Mouse (Mus musculus): ENCODE measurements at regions not wholly inside any gene's neighbourhood (a gene's known extent, or its start where the extent isn't known, plus 50 kb on each side); places are given as distances from the start of the nearest gene placed in this dataset.
A peak's percentile ranks its signal among the peaks of the same experiment; 100 is the strongest.

DNA sequence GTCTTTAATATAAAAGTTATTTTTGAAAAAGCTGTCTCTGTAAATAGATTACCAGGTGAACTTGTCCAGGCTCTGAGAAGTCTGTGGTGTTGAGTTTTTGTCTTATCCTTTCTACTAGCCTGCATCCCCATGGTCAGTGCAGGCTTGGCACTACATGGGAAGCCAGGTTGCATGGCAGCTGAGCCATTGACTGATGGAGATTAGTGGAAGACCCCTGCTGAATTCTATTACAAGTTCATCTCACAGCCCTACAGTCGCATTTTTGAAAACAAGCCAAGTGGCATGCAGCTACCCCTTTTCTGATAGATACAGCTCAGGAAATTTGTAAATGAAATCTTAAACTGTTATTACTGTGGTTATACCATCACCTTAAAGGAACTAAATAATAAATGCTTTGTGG, 101.2 kb upstream of the Fam184a start:
- DNase-seq: no peak

DNA sequence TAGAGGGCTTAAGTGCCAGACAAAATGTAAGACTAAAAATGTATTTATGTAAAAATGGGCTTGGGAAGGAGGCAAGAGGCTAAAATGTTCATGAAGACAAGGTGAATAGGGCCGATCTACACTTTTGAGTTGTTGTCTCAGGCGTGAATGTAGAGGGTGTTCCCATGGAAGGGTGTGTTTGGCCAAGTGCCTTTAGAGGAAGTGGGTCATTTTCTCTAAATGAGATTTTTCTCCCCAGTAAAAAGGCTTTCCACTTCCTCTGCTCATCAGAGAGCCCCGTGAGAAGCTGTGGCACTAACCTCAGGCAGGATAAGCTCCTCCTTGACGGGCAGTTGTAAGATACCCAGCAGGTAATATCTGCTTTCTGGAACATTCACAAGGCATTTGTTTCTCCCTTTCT, 99.6 kb upstream of the Fam184a start:
- no peak for DNase-seq

DNA sequence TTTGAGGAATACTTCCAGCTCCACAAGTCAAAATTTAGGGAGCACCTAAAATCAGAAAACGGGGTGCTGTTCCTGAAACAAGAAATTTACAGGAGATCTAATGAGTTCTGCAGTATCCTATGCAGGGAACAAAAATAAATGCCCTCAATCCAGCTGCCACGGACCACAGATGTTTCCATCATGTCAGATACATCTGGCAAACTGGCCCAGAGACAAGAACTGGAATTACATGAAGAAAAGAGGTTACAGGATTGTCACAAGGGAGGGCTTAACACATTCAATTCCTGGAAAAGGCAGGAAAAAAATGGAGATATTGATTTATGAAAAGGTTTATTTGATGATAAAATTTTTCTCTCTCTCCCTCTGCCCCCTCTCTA, 62.3 kb upstream of the Fam184a start:
- no peak for DNase-seq

DNA sequence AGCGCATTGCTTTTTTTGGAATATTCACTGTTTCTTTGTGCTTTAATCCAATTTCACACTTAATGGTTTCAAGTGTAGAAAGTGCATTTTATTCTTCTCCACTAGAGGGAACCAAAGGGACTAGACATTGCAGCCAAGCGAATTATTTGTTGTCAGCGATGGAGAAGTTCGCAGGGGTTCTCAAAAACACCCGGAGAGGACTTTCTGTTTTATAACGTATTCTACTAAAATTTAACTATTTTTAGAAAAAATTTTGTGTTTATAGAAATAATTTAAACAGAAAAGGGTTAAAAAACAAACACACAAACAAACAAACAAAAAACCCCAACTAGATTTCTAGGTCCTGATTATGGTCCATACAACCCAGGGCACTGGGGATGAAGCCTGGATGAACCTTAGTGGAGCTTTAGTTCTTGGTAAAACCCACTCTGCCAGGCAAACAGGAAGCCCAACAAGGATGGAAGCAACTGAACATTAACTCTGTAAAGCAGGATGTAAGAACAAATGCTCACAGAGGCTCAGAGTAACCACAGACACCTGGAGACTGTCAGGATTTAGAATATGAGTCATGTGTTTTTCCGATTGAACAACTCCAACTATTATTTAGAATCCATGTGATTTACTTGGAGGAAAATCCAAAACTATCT, 61.8 kb upstream of the Fam184a start:
- DNase-seq: no peak

DNA sequence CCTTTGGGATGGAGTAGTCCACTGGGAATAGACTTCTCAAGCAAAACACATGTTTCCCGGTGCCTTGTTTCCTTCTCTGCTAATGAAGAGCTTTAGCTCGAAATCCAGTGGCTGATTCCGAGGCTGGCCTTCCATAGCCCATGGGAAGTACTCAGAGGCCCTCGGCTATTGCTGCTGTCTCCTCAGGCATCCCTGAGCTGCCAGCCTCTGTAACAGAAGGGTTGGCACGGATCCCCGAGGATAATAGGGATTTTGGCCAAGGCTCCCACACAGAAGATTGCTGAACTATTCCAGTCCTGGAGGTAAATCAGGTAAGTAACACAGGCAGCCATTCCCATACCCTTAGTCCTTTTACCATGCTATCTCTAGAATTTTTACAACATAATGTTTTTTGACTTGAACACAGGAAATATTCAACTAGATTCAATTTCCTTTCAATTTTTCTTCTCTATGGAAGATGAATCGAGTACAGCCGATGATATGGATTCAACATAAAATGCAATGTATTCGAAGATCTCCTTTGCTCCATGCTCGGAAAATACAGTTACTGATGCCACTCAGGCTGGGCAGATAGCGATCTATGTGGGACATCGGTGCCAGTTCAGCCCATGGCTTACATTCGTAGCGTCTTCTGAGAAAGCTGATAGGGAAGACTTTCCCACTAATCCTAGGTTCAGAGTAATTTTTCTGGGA, 61.1 kb upstream of the Fam184a start:
- peak; percentile 3 for DNase-seq

DNA sequence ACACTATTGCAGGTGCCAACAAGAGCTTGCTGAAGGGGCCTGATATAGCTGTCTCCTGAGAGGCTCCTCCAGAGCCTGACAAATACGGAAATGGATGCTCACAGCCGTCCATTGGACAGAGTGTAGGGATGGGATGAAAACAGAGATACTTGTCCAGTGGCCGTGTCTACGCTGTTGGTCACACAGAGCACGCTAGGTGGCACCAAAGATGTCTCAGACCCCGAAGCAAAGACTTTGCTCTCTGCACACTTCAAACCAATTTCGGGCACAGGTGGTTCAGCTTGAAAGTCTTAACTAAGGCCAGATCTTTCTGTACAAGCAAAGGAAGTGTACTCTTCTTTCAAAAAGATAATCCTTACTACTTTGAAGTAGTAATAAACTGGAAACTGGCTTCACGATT, 55.8 kb upstream of the Fam184a start:
- DNase-seq: no peak

DNA sequence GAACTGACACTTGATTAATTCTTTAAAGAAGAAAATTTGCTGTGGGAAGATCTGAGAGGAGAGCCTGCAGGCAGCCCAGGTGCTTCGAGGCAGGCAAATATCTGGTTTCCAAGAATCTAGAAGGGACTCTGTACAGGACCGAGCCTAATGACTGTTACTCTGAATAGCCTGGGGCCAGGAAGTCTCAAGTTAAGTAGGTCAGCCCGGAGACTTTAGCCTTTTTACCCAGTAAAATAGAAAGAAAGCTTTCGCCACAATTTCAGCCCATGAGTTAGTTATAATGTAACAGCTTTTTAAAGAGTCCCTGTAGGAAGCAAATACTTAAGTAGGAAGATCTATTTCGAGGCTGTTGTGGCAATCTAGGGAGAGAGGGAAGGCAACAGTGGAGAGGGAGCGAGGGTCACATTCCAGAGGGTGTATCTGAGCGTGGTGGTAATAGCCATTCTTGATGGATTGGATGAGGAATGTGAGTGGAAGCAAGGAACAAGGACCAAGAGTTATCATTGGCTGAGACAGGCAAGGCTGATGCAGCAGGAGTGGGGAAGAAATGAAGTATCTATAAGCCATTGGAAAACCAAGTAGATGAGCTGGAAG, 50.2 kb upstream of the Fam184a start:
- no peak for DNase-seq
